Mouse (Mus musculus) intestine, embryonic 14.5 days (tissue): ENCODE measurements around the gene Dydc1. TPM values are rescaled to one million over a fixed set of nuclear protein-coding genes. Genes with fewer than 3 reads are reported as not detected.

ENCODE experiments used
- ATAC-seq: fragments of 200-750 bp; cut with Nextera tagmentation; replicated peaks from 2 replicates; pipeline ENCODE4 v1.8.0; 2017; ENCODE audit warnings: low read depth, moderate number of reproducible peaks, moderate TSS enrichment, moderate library complexity; ENCODE audit not compliant: low FRiP score, low TSS enrichment
- DNase-seq: peaks from one replicate; pipeline ENCODE4 v3.0.0-alpha.2; 2018; ENCODE audit warnings: low spot score
- H3K27ac ChIP-seq: fragments of 300-500 bp; sonication (generic); 2 replicates; pipeline ENCODE4 v1.5.1; 2014; ENCODE audit warnings: low read depth, mild to moderate bottlenecking, control low read depth
- H3K27me3 ChIP-seq: fragments of 300-500 bp; sonication (generic); replicated peaks from 2 replicates; pipeline ENCODE4 v1.6.1; 2014; ENCODE audit warnings: low read length, control low read depth; ENCODE audit not compliant: control insufficient read depth, insufficient read depth
- H3K36me3 ChIP-seq: fragments of 300-500 bp; sonication (generic); 2 replicates; pipeline ENCODE4 v1.6.1; 2014; ENCODE audit warnings: low read length, control low read depth; ENCODE audit not compliant: control insufficient read depth, insufficient read depth
- H3K4me1 ChIP-seq: fragments of 300-500 bp; sonication (generic); replicated peaks from 2 replicates; pipeline ENCODE4 v1.6.1; 2014; ENCODE audit warnings: low read length, control low read depth, mixed read lengths; ENCODE audit not compliant: control insufficient read depth, insufficient read depth
- H3K4me2 ChIP-seq: fragments of 300-500 bp; sonication (generic); 2 replicates; pipeline ENCODE4 v1.6.1; 2014; ENCODE audit warnings: low read length
- H3K4me3 ChIP-seq: fragments of 300-500 bp; sonication (generic); 2 replicates; pipeline ENCODE4 v1.5.1; 2014; ENCODE audit warnings: low read depth, low read length, control low read depth, mixed read lengths
- H3K9ac ChIP-seq: fragments of 300-500 bp; sonication (generic); 2 replicates; pipeline ENCODE4 v1.6.1; 2014; ENCODE audit warnings: mild to moderate bottlenecking, low read length
- H3K9me3 ChIP-seq: fragments of 300-500 bp; sonication (generic); 2 replicates; pipeline ENCODE4 v1.6.1; 2016; ENCODE audit warnings: low read length, control low read depth; ENCODE audit not compliant: control insufficient read depth
- WGBS: fragments of 180-500 bp; shearing (Covaris S2); extraction: QIAGEN DNeasy Blood & Tissue Kit; methylation state at CpG from one replicate; pipeline ENCODE4 v1.1.7; 2014; 5-methylcytosine and 5-hydroxymethylcytosine counted together
- polyA plus RNA-seq: library from polyadenylated mRNA; unstranded; fragments of >200 nt; fragmentation: Nextera tagmentation; extraction: Ambion mirVana; gene quantifications from 2 replicates; pipeline ENCODE4 v1.2.1, GENCODE M21; 2014

The Dydc1 gene
- polyA plus RNA-seq, 1 experiment from 2014 or later, result not detected

DNA sequence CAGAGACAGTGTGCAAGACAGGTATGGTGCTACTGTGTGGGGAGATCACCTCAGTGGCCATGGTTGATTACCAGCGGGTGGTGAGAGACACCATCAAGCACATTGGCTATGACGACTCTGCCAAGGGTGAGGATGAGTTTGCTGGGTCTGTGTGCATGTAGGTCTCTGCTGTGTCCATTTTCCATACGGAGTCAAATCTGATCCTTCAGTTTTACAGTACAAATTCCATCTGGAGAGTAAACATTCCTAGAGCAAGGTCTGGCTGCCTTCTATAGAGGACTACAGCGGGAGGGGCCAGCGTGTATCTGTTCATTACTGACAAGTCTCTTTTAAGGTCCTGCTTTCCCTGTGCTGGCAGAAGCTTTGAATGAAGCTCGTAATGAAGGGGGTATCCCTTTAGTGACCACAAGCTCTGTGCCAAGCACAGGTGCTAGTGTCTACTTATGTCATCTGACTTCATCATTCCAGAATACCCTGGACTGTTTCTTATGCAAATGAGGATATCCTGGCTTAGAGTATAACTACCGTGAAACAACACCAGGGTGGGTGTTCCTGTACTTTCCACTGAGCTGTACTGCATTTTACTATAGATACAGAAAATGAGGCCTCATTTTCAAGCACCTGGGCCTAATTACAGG lies 38.4 kb downstream of the Dydc1 start:
- H3K4me3 ChIP-seq, result no peak overlapping the region
- H3K27me3 ChIP-seq, result no peaks in the 10 kb centered on the region
- 82% methylated on average over 7 of the region's 7 CpGs for WGBS
- H3K9ac ChIP-seq, result no peak overlapping the region
- no peak overlapping the region for H3K27ac ChIP-seq
- DNase-seq (no peak), ATAC-seq (no peak)
- H3K4me1 ChIP-seq, result no peaks in the 10 kb centered on the region
- no peak overlapping the region for H3K4me2 ChIP-seq
- no peaks in the 10 kb centered on the region for H3K36me3 ChIP-seq
- H3K9me3 ChIP-seq, result no peaks in the 10 kb centered on the region

DNA sequence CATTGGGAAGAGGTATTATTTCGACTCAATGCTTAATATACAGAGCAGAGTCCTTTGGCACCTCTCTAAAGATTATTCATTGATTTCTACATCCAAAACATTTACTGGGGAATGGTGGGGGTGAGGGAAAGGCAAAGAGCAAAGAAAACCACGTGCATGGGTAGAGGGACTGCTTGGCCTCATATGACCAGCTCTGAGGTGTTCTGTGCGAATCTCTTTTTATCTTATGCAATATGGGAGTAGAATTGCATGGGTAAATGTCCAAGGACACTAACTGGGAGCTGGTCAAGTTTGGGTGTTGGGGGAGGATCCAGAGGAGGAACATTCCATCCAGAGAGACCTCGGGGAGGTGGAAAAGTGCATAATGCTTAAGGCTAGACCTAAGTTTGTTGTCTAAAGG lies 40.2 kb downstream of the Dydc1 start:
- H3K4me1 ChIP-seq, result no peaks in the 10 kb centered on the region
- H3K9me3 ChIP-seq, result no peaks in the 10 kb centered on the region
- no peak overlapping the region for H3K27ac ChIP-seq
- H3K4me3 ChIP-seq, result no peak overlapping the region
- no peak overlapping the region for H3K9ac ChIP-seq
- no peak for ATAC-seq
- no peak for DNase-seq
- no peaks in the 10 kb centered on the region for H3K27me3 ChIP-seq
- no peaks in the 10 kb centered on the region for H3K36me3 ChIP-seq
- H3K4me2 ChIP-seq, result no peak overlapping the region
- WGBS, result 88% methylated on average over 4 of the region's 4 CpGs

DNA sequence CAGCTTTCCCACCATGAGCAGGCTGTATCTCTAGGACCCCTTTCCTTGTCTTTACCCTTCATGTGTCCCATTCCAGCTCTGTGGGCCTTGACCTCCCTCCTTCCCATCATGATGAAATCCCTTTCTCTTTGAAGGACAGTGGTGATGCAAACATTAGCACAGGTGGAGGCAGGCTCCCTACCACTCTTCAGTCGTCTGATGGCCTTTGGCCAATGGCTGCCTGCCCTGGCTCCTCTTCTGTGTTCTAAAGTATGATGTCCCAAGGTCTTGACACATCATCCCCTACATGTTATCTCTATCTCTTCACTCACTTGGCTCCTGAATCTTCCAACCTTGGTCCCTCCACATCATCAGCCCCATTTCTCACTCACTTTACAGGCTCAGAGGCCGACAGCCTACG lies 43.6 kb downstream of the Dydc1 start:
- ATAC-seq (no peak), DNase-seq (no peak)
- no peaks in the 10 kb centered on the region for H3K4me1 ChIP-seq
- no peak overlapping the region for H3K4me3 ChIP-seq
- no peak overlapping the region for H3K4me2 ChIP-seq
- no peaks in the 10 kb centered on the region for H3K27me3 ChIP-seq
- H3K36me3 ChIP-seq, result no peaks in the 10 kb centered on the region
- H3K9ac ChIP-seq, result no peak overlapping the region
- H3K9me3 ChIP-seq, result no peaks in the 10 kb centered on the region
- no peak overlapping the region for H3K27ac ChIP-seq
- WGBS, result 76% methylated on average over 3 of the region's 3 CpGs

DNA sequence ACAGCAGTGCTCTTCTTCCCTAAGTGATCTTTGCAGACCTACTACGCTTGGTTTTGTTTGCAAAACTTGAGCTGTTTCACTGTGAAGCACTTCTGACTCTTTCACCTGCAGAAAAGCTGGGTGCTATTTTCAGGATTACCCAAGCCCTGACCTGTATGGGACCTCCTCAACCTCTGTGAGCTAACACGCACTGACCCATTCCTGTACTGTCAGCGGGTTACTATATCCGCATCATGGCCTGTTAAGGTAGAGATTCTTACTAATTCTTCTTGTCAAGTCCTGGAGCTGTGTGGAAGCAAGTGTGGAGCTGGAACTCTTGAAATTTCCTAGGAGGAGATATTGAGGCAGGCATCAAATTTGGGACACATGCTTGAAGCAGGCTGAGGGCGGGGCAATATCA lies 52.0 kb downstream of the Dydc1 start:
- Histone ChIP-seq H3K9me3 (no peaks in the 10 kb centered on the region), H3K27me3 (no peaks in the 10 kb centered on the region), H3K9ac (no peak overlapping the region), H3K4me3 (no peak overlapping the region), H3K27ac (no peak overlapping the region), H3K36me3 (no peaks in the 10 kb centered on the region), H3K4me1 (no peaks in the 10 kb centered on the region), H3K4me2 (no peak overlapping the region)
- WGBS, result 85% methylated on average over 5 of the region's 5 CpGs
- DNase-seq, result no peak
- no peak for ATAC-seq

DNA sequence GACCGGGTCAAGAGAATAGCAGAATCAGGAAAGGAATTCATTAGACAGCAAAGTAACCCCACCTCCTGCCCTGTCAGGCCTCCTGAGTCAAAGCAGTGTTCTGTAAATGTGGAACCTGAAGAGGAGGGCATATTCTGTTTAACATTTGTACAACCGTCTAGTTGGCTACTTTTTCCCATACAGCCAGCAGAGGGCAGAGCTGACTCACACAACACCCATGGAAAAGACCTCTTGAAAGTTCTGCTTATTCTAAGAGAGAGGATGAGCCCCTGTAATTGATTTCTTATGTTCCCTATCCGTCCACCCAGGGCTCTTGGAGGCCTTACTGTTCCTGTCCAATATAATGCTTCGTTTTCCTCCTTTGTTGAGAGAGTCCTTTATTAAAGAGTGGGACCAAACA lies 55.3 kb downstream of the Dydc1 start:
- Histone ChIP-seq H3K36me3 (no peaks in the 10 kb centered on the region), H3K4me2 (no peak overlapping the region), H3K9ac (no peak overlapping the region), H3K4me3 (no peak overlapping the region), H3K27me3 (no peaks in the 10 kb centered on the region), H3K27ac (no peak overlapping the region), H3K4me1 (no peaks in the 10 kb centered on the region), H3K9me3 (no peaks in the 10 kb centered on the region)
- ATAC-seq (no peak), DNase-seq (peak; percentile 56)
- WGBS, result 30% methylated on average over 4 of the region's 4 CpGs

DNA sequence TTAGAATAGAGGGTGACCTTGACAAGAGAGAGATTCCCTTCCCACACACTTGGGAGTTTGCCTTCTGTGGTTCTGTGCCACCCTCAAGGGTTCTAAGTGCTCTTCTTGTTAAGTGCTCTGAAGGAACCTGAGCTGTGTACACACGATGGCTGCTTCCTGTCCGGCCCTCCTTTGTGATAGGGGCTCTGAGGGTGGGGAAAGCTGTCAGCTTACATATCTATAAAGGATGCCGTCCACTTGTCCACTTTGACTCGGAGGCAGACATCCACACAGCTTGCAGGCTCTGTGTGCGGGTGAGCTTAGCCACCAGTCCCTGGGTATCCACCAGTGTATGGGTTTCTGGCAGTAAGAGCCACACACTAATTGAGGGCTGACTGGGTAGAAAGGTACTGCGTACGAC lies 58.8 kb downstream of the Dydc1 start, which contains the start of gene Sftpa1:
Sftpa1 (plus strand) TSS at position 243 of the 400 bp plus-strand sequence.
- Histone ChIP-seq H3K27ac (no peak within 1 kb of the TSS), H3K9me3 (no peaks in the 10 kb centered on the region), H3K9ac (no peak within 1 kb of the TSS), H3K4me1 (no peaks in the 10 kb centered on the region), H3K4me3 (no peak within 1 kb of the TSS), H3K36me3 (no peaks in the 10 kb centered on the region), H3K27me3 (no peaks in the 10 kb centered on the region), H3K4me2 (no peak within 1 kb of the TSS)
- DNase-seq (no peak), ATAC-seq (no peak)
- 70% methylated on average over 7 of the region's 7 CpGs for WGBS

DNA sequence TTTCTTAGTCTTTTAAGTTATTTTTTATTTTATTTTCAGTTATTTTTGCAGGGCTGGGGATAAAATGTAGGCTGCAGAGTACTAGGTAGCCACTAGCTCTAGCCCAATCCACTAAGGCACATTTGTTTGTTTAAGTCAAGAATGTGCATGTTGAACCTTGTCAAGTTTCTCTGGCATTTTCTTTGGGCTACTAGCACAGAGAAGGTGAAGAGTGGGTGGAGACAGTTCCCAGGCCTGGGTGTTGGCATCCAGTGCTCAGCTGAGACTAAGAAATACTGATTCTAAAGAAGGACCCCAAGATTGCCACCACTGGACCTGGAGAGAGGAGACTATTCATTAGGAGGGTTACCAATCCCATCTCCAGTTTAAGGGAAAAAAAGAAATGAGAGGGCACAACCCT lies 64.3 kb downstream of the Dydc1 start:
- Histone ChIP-seq H3K9me3 (no peaks in the 10 kb centered on the region), H3K27ac (no peak overlapping the region), H3K9ac (no peak overlapping the region), H3K4me2 (no peak overlapping the region), H3K4me1 (no peaks in the 10 kb centered on the region), H3K4me3 (no peak overlapping the region), H3K27me3 (no peaks in the 10 kb centered on the region), H3K36me3 (no peaks in the 10 kb centered on the region)
- DNase-seq (no peak), ATAC-seq (no peak)

DNA sequence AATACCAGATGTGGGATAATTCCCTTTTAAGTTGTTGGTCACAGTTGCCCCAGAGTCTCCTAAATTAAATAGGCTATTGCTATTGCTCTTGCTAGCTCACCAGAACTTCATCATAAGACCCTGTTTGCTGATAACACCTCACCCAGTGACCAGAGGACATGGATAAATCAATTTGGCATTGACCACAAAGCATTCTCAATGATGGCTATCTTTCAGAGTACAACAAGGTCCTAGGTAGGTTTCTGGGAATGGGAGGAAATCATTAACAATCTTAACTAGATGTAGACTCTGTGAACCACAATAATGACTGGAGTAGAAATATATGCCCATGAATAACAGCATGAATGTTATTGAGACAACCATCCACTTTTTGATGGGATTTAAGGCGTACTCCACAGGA lies 68.0 kb downstream of the Dydc1 start:
- no peaks in the 10 kb centered on the region for H3K27me3 ChIP-seq
- no peak overlapping the region for H3K4me2 ChIP-seq
- H3K9ac ChIP-seq, result no peak overlapping the region
- DNase-seq (no peak), ATAC-seq (no peak)
- H3K27ac ChIP-seq, result no peak overlapping the region
- H3K9me3 ChIP-seq, result no peaks in the 10 kb centered on the region
- H3K4me1 ChIP-seq, result no peaks in the 10 kb centered on the region
- no peaks in the 10 kb centered on the region for H3K36me3 ChIP-seq
- H3K4me3 ChIP-seq, result no peak overlapping the region
- WGBS, result 78% methylated on average over 1 of the region's 1 CpGs
